Mouse (Mus musculus) kidney, adult 2 months (tissue): ENCODE data around the gene Rnf185.

Experiments
- CTCF ChIP-seq: fragments of 200-500 bp; conservative IDR thresholded peaks from 2 replicates; pipeline ENCODE4 v1.5.1; 2011; ENCODE audit warnings: low read depth, mild to moderate bottlenecking, control low read depth, low read length, moderate library complexity, mixed read lengths; ENCODE audit not compliant: insufficient read depth, insufficient read length
- POLR2A ChIP-seq: fragments of 200-500 bp; IDR thresholded peaks from one replicate; pipeline ENCODE4 v1.6.1; 2011; ENCODE audit warnings: low read depth, low read length, control low read depth

DNA sequence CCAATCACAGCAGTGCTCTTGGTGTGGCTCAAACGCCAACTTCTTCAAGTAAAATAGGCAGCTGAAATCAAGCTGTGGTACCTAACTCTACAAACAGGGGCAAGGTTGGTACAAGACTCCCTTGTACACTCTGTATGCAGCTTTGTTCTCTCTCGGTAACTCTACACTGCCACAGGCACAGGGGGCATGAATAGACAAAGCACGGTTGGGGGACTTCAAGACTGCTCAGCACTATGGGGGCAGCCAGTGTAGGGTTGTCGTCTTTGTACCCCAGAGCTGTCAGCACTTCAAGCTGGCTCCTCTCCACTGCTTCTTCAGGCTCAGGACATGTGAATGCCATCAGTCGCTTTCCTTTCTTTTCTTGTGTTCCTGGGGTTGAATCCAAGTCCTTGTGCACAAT is 57.6 kb downstream of the Rnf185 start:
- TF ChIP-seq POLR2A = no peak
- TF ChIP-seq CTCF = no peak
